Mouse (Mus musculus) naive thymus-derived CD4-positive, alpha-beta T cell, adult 2 months (primary cell): Measurements from ENCODE around the gene Fam205a2.
"Not testable (repeated sequence)": the region's sequence is repeated elsewhere in the genome, so short reads cannot be mapped to it uniquely, and the experiment has no call there.

ENCODE experiments used
- DNase-seq: peaks from one replicate; pipeline ENCODE4 v3.0.0-alpha.2; 2011; ENCODE audit warnings: low read depth

Fam205a2 gene

DNA sequence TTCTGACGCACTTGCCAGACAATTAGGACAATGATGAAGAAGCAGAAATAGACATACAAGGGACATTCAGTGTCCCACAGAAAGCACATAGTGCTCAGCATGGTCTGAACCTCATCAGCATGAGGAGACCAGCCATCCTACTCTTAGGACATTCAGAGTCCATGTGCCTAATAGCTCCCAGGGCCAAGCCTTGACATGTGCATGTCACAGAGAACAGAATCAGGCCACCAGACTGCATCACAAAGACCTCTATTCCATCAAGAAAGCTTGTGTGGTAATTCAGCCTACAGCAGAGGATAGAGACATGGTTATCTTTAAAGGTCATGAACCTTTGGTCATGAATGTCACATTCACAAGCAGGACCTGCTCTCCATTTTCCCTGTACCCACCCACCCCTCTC is at the start of gene Fam205a2:
TSS of gene Fam205a2 (minus strand) at position 101 of the 400 bp plus-strand sequence.
- not testable (repeated sequence) for DNase-seq
